Mouse (Mus musculus) MEL (cell line): ENCODE results near the gene Pola1. TPM values are rescaled to one million over a fixed set of nuclear protein-coding genes. Genes with fewer than 3 reads are reported as not detected.

Experiments used
- DNase-seq: peaks from one replicate; pipeline ENCODE4 v3.0.0; 2011; ENCODE audit warnings: low read depth, low spot score
- H3K27ac ChIP-seq: 2 replicates; pipeline ENCODE4 v1.5.1; 2012; ENCODE audit warnings: low read depth, mild to moderate bottlenecking, control low read depth, low read length, moderate library complexity; ENCODE audit not compliant: control insufficient read depth
- H3K27me3 ChIP-seq, 2 experiments: fragments of 150-350 bp in 1 of 2; sonication (generic) in 1 of 2; 2 replicates each; pipeline ENCODE4 v1.6.1; 2012; ENCODE audit warnings: low read length in 2 of 2, mild to moderate bottlenecking in 2 of 2, improper control_type of control experiment in 1 of 2, moderate library complexity in 1 of 2; ENCODE audit not compliant: insufficient read depth in 2 of 2, control insufficient read depth in 1 of 2
- H3K36me3 ChIP-seq, 2 experiments: 2 replicates each; pipeline ENCODE4 v1.6.1; 2012 to 2014; ENCODE audit warnings: low read length in 2 of 2, improper control_type of control experiment in 1 of 2, inconsistent platforms in 1 of 2, mild to moderate bottlenecking in 1 of 2; ENCODE audit not compliant: insufficient read depth in 2 of 2, control insufficient read depth in 1 of 2
- H3K4me1 ChIP-seq, 2 experiments: fragments of 150-350 bp in 1 of 2; sonication (generic) in 1 of 2; 2 replicates each; pipeline ENCODE4 v1.6.1; 2012; ENCODE audit warnings: low read length in 2 of 2, improper control_type of control experiment in 1 of 2, mild to moderate bottlenecking in 1 of 2; ENCODE audit not compliant: insufficient read depth in 2 of 2, control insufficient read depth in 1 of 2
- H3K4me3 ChIP-seq, 2 experiments: fragments of 150-350 bp in 1 of 2; sonication (generic) in 1 of 2; 2 replicates each; pipeline ENCODE4 v1.5.1; 2012; ENCODE audit warnings: low read depth in 2 of 2, low read length in 2 of 2, mild to moderate bottlenecking in 2 of 2, moderate library complexity in 2 of 2, control low read depth in 1 of 2, improper control_type of control experiment in 1 of 2; ENCODE audit not compliant: control insufficient read depth in 1 of 2, insufficient read depth in 1 of 2
- H3K79me2 ChIP-seq: 2 replicates; pipeline ENCODE4 v1.6.1; 2012; ENCODE audit warnings: mild to moderate bottlenecking, low read length, moderate library complexity; ENCODE audit not compliant: control insufficient read depth, poor library complexity, insufficient read depth
- H3K9ac ChIP-seq: 2 replicates; pipeline ENCODE4 v1.6.1; 2012; ENCODE audit warnings: low read depth, mild to moderate bottlenecking, control low read depth, low read length, moderate library complexity; ENCODE audit not compliant: control insufficient read depth, poor library complexity, severe bottlenecking
- H3K9me3 ChIP-seq: fragments of 150-350 bp; sonication (generic); replicated peaks from 2 replicates; pipeline ENCODE4 v1.6.1; 2012; ENCODE audit warnings: mild to moderate bottlenecking, low read length, improper control_type of control experiment, moderate library complexity; ENCODE audit not compliant: insufficient read depth
- BHLHE40 ChIP-seq: IDR thresholded peaks from 2 replicates; pipeline ENCODE4 v1.6.1; 2012; ENCODE audit warnings: low read depth, mild to moderate bottlenecking, inconsistent platforms, low read length, improper control_type of control experiment, borderline replicate concordance
- CHD1 ChIP-seq: IDR thresholded peaks from 2 replicates; pipeline ENCODE4 v1.6.1; 2012; ENCODE audit warnings: low read depth, mild to moderate bottlenecking, inconsistent platforms, low read length, improper control_type of control experiment
- CHD2 ChIP-seq: IDR thresholded peaks from 2 replicates; pipeline ENCODE4 v1.6.1; 2011; ENCODE audit warnings: low read length, improper control_type of control experiment
- CTCF ChIP-seq, 3 experiments: IDR thresholded peaks in 2 of 3; conservative IDR thresholded peaks in 1 of 3; 2 replicates each; pipeline ENCODE4 v1.5.1; 2011 to 2012; ENCODE audit warnings: low read length in 3 of 3, low read depth in 2 of 3, mild to moderate bottlenecking in 2 of 3, improper control_type of control experiment in 1 of 3, inconsistent platforms in 1 of 3, mixed read lengths in 1 of 3, moderate library complexity in 1 of 3; ENCODE audit not compliant: control insufficient read depth in 1 of 3, insufficient read depth in 1 of 3, poor library complexity in 1 of 3, severe bottlenecking in 1 of 3
- EP300 ChIP-seq, 2 experiments: IDR thresholded peaks; 2 replicates each; pipeline ENCODE4 v1.6.1; 2011; ENCODE audit warnings: improper control_type of control experiment in 2 of 2, low read length in 2 of 2, low read depth in 1 of 2, mild to moderate bottlenecking in 1 of 2
- ETS1 ChIP-seq: IDR thresholded peaks from 2 replicates; pipeline ENCODE4 v1.6.1; 2012; ENCODE audit warnings: low read depth, mild to moderate bottlenecking, inconsistent platforms, low read length, improper control_type of control experiment, moderate library complexity
- GATA1 ChIP-seq: IDR thresholded peaks from 2 replicates; pipeline ENCODE4 v1.6.1; 2011; ENCODE audit warnings: low read depth, low read length, improper control_type of control experiment
- HCFC1 ChIP-seq: IDR thresholded peaks from 2 replicates; pipeline ENCODE4 v1.6.1; 2012; ENCODE audit warnings: low read depth, mild to moderate bottlenecking, inconsistent platforms, low read length, improper control_type of control experiment, moderate library complexity
- JUND ChIP-seq: IDR thresholded peaks from 2 replicates; pipeline ENCODE4 v1.6.1; 2011; ENCODE audit warnings: low read depth, mild to moderate bottlenecking, improper control_type of control experiment, low read length
- KAT2A ChIP-seq: conservative IDR thresholded peaks from 2 replicates; pipeline ENCODE4 v1.6.1; 2012; ENCODE audit warnings: low read depth, low read length, improper control_type of control experiment, inconsistent platforms
- MAFK ChIP-seq: IDR thresholded peaks from 2 replicates; pipeline ENCODE4 v1.6.1; 2011; ENCODE audit warnings: low read depth, mild to moderate bottlenecking, low read length, improper control_type of control experiment, borderline replicate concordance
- MEF2A ChIP-seq: IDR thresholded peaks from 2 replicates; pipeline ENCODE4 v1.6.1; 2014; ENCODE audit warnings: low read depth, mild to moderate bottlenecking, inconsistent platforms, low read length, improper control_type of control experiment; ENCODE audit not compliant: poor library complexity, insufficient replicate concordance, severe bottlenecking; ENCODE audit errors: extremely low read depth
- MXI1 ChIP-seq: IDR thresholded peaks from 2 replicates; pipeline ENCODE4 v1.6.1; 2011; ENCODE audit warnings: mild to moderate bottlenecking, low read depth, low read length, improper control_type of control experiment
- MYB ChIP-seq: IDR thresholded peaks from 2 replicates; pipeline ENCODE4 v1.6.1; 2011; ENCODE audit warnings: mild to moderate bottlenecking, low read depth, low read length, improper control_type of control experiment
- NELFE ChIP-seq: IDR thresholded peaks from 2 replicates; pipeline ENCODE4 v1.6.1; 2011; ENCODE audit warnings: low read depth, low read length, improper control_type of control experiment
- NRF1 ChIP-seq: IDR thresholded peaks from 2 replicates; pipeline ENCODE4 v1.6.1; 2014; ENCODE audit warnings: low read depth, mild to moderate bottlenecking, inconsistent platforms, low read length, improper control_type of control experiment, moderate library complexity; ENCODE audit not compliant: poor library complexity, insufficient read depth, severe bottlenecking
- RAD21 ChIP-seq: IDR thresholded peaks from 2 replicates; pipeline ENCODE4 v1.6.1; 2011; ENCODE audit warnings: mild to moderate bottlenecking, low read depth, low read length, improper control_type of control experiment
- SIN3A ChIP-seq: IDR thresholded peaks from 2 replicates; pipeline ENCODE4 v1.6.1; 2012; ENCODE audit warnings: low read length, improper control_type of control experiment, inconsistent platforms
- SMC3 ChIP-seq: IDR thresholded peaks from 2 replicates; pipeline ENCODE4 v1.6.1; 2011; ENCODE audit warnings: low read depth, low read length, improper control_type of control experiment
- TAL1 ChIP-seq: IDR thresholded peaks from 2 replicates; pipeline ENCODE4 v1.6.1; 2012; ENCODE audit warnings: mild to moderate bottlenecking, inconsistent platforms, low read length, moderate library complexity, mixed read lengths
- TBP ChIP-seq: IDR thresholded peaks from 2 replicates; pipeline ENCODE4 v1.8.0; 2011; ENCODE audit warnings: low read depth, low read length, improper control_type of control experiment
- TCF12 ChIP-seq: IDR thresholded peaks from 2 replicates; pipeline ENCODE4 v1.6.1; 2014; ENCODE audit warnings: low read depth, mild to moderate bottlenecking, inconsistent platforms, low read length, improper control_type of control experiment, moderate library complexity
- UBTF ChIP-seq: IDR thresholded peaks from 2 replicates; pipeline ENCODE4 v1.6.1; 2012; ENCODE audit warnings: low read depth, mild to moderate bottlenecking, inconsistent platforms, low read length, improper control_type of control experiment, moderate library complexity, borderline replicate concordance; ENCODE audit not compliant: insufficient read depth
- USF1 ChIP-seq: IDR thresholded peaks from 2 replicates; pipeline ENCODE4 v1.6.1; 2014; ENCODE audit warnings: low read depth, mild to moderate bottlenecking, inconsistent platforms, low read length, improper control_type of control experiment, moderate library complexity
- USF2 ChIP-seq, 2 experiments: IDR thresholded peaks; 2 replicates each; pipeline ENCODE4 v1.6.1; 2011 to 2012; ENCODE audit warnings: improper control_type of control experiment in 2 of 2, low read length in 2 of 2, borderline replicate concordance in 1 of 2, inconsistent platforms in 1 of 2, low read depth in 1 of 2, mild to moderate bottlenecking in 1 of 2; ENCODE audit not compliant: insufficient read depth in 1 of 2
- ZC3H11A ChIP-seq: IDR thresholded peaks from 2 replicates; pipeline ENCODE4 v1.6.1; 2012; ENCODE audit warnings: low read depth, mild to moderate bottlenecking, inconsistent platforms, low read length, improper control_type of control experiment
- ZKSCAN1 ChIP-seq: IDR thresholded peaks from 2 replicates; pipeline ENCODE4 v1.6.1; 2012; ENCODE audit warnings: low read depth, mild to moderate bottlenecking, inconsistent platforms, low read length, improper control_type of control experiment, moderate library complexity
- ZMIZ1 ChIP-seq: IDR thresholded peaks from 2 replicates; pipeline ENCODE4 v1.6.1; 2012; ENCODE audit warnings: low read depth, mild to moderate bottlenecking, inconsistent platforms, low read length, improper control_type of control experiment, moderate library complexity
- polyA plus RNA-seq, 2 experiments: library from polyadenylated mRNA; stranded (reverse) in 1 of 2; unstranded in 1 of 2; fragments of >175 nt in 1 of 2; fragments of >200 nt in 1 of 2; gene quantifications; 2 replicates each; pipeline versions ENCODE4 v1.2.1 to v1.2.4; 2012; ENCODE audit warnings: low replicate concordance in 2 of 2, low read depth in 1 of 2; ENCODE audit not compliant: insufficient read length in 2 of 2, insufficient read depth in 1 of 2, missing spikeins in 1 of 2
- total RNA-seq: library from RNA; depleted of rRNA; stranded (reverse); fragments of 300-350 nt; gene quantifications from 2 replicates; pipeline ENCODE4 v1.2.3, GENCODE M21; 2012

Gene Pola1
- total and polyA plus RNA-seq, 3 experiments, result 26.8 to 38.7 (median 36.1) TPM

- H3K9me3 ChIP-seq, result no peaks in the 10 kb centered on the region
- H3K36me3 ChIP-seq, result peaks cover 0 to 3% of the 10 kb centered on the region in 2 experiments; a peak in 1 of 4 replicates
- no peaks in the 10 kb centered on the region for H3K79me2 ChIP-seq
- H3K4me1 ChIP-seq, result peaks cover 0 to 4% of the 10 kb centered on the region in 2 experiments; a peak in 2 of 4 replicates
- no peak overlapping the region for H3K9ac ChIP-seq
- H3K4me3 ChIP-seq, result no peak overlapping the region
- no peaks in the 10 kb centered on the region for H3K27me3 ChIP-seq
- H3K27ac ChIP-seq, result no peak overlapping the region
- TF ChIP-seq USF1 (no peak), ZC3H11A (no peak), TCF12 (no peak), BHLHE40 (no peak), JUND (no peak), UBTF (no peak), TBP (no peak), SMC3 (no peak), CHD1 (no peak), NRF1 (no peak), TAL1 (no peak), ZMIZ1 (no peak), MAFK (no peak), USF2 (IDR thresholded peaks at IDR 0.05; ENCODE audit: borderline replicate concordance in 1 of 2, insufficient read depth in 1 of 2, low read depth in 1 of 2, low read length in 2 of 2) (no peak), CHD2 (no peak), MEF2A (no peak), EP300 (IDR thresholded peaks at IDR 0.05; ENCODE audit: low read depth in 1 of 2, low read length in 2 of 2) (no peak)
- DNase-seq, result no peak
Observed at GRCm38 (mm10) chrX:93377285-93377972, 254.5 kb downstream of the Pola1 start.

GRCm38 (mm10) chrX:93373503-93373902 lies 258.5 kb downstream of the Pola1 start:
- H3K4me1 ChIP-seq, result peaks cover 0 to 4% of the 10 kb centered on the region in 2 experiments; a peak in 2 of 4 replicates
- no peaks in the 10 kb centered on the region for H3K9me3 ChIP-seq
- TF ChIP-seq MYB (peak; percentile 40; the same call in 1 of the 2 replicates), MXI1 (peak; percentile 39; the same call in 1 of the 2 replicates), SIN3A (no peak), CTCF (IDR thresholded peaks at IDR 0.05 in 2 of 3, conservative IDR thresholded peaks at IDR 0.05 in 1 of 3; ENCODE audit: control insufficient read depth in 1 of 3, insufficient read depth in 1 of 3, low read depth in 2 of 3, low read length in 3 of 3, poor library complexity in 1 of 3, severe bottlenecking in 1 of 3) (no peak), TBP (no peak), UBTF (no peak), EP300 (IDR thresholded peaks at IDR 0.05; ENCODE audit: low read depth in 1 of 2, low read length in 2 of 2) (peak in 1 of 2 experiments; percentile 55; a peak in 1 of 4 replicates), TCF12 (peak; percentile 7; the same call in 1 of the 2 replicates), RAD21 (no peak), KAT2A (no peak), GATA1 (no peak), NELFE (no peak), HCFC1 (no peak), ZKSCAN1 (no peak), ETS1 (peak; percentile 68)

More at GRCm38 (mm10) chrX:93373503-93373902, 258.5 kb downstream of the Pola1 start:
- H3K27ac ChIP-seq, result no peak overlapping the region
- no peak overlapping the region for H3K9ac ChIP-seq
- peaks cover 0 to 3% of the 10 kb centered on the region in 2 experiments; a peak in 1 of 4 replicates for H3K36me3 ChIP-seq
- H3K4me3 ChIP-seq, result no peak overlapping the region
- H3K27me3 ChIP-seq, result no peaks in the 10 kb centered on the region
- DNase-seq, result peak; percentile 42
- H3K79me2 ChIP-seq, result no peaks in the 10 kb centered on the region
